9 mouse cellular contexts compared by ENCODE assay signal in the genomic region with DNA sequence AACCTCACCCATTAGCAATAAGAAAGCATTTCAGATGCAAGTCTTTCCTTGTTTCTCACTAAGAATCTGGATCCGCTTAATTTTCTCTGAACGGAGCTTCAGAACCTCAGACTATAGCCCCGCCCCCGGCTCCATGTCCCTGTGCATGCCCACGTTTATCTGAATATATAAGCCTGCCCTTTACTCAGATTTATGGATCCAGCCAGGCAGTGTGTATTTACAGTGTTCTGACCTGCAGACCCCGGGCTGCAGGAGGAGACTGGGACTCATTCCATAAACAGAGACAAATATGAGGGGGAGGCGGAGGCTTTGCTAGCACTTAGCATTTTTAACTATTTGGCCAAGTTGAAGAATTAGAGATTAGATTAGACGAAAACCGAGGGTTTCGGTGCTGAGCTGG.
DNase-seq lines count a peak whose midpoint lies in the region; ATAC-seq and TF ChIP-seq lines count a peak whose summit lies in the region.
"Had no signal": no experiment of that assay in that cellular context is flagged by ENCODE, and none has a peak within 500 bp of the region (broad histone marks: within the 10 kb centered on the region; RNA-seq: fewer than 3 reads in every experiment).

No protein-coding gene starts in this region.

- no peak overlapping the region for H3K27ac ChIP-seq in kidney, adult 2 months (ENCODE audit: insufficient read depth, low read depth, low read length)
- H3K27ac ChIP-seq in hindbrain, embryonic 15.5 days (replicated peaks) = peak overlapping the region; percentile 76
- peak overlapping the region; percentile 93 for H3K27ac ChIP-seq in kidney, embryonic 16.5 days (ENCODE audit: low read length)
- H3K27ac ChIP-seq in neural tube, embryonic 15.5 days (replicated peaks) = peak overlapping the region; percentile 84
- H3K27ac ChIP-seq: embryonic facial prominence, embryonic 12.5 days; limb, embryonic 12.5 days had no signal

- no peak overlapping the region for H3K4me2 ChIP-seq in hindbrain, embryonic 15.5 days
- H3K4me2 ChIP-seq in kidney, embryonic 16.5 days (replicated peaks; ENCODE audit: low read depth, low read length) = peak overlapping the region; percentile 17
- peak overlapping the region; percentile 26; the same call in 1 of the 2 replicates for H3K4me2 ChIP-seq in neural tube, embryonic 15.5 days
- H3K4me2 ChIP-seq: embryonic facial prominence, embryonic 12.5 days; limb, embryonic 12.5 days had no signal

- peak; percentile 42 for DNase-seq in kidney, adult 2 months
- DNase-seq in kidney, adult 9 months = no peak
- DNase-seq in right cerebral cortex, postnatal 25 days = no peak
- no peak for DNase-seq in spleen, adult 12 weeks (ENCODE audit: low spot score)

- H3K4me1 ChIP-seq in kidney, adult 2 months (ENCODE audit: control insufficient read depth, insufficient read depth, low read length) = no peaks in the 10 kb centered on the region
- peaks cover 48% of the 10 kb centered on the region for H3K4me1 ChIP-seq in hindbrain, embryonic 15.5 days (replicated peaks)
- peaks cover 38% of the 10 kb centered on the region for H3K4me1 ChIP-seq in kidney, embryonic 16.5 days (ENCODE audit: insufficient read depth, low read length)
- H3K4me1 ChIP-seq in neural tube, embryonic 15.5 days = peaks cover 49% of the 10 kb centered on the region

- H3K9ac ChIP-seq in hindbrain, embryonic 15.5 days = no peak overlapping the region
- 0 out of 2 replicates have a peak overlapping the region, but pooled peaks have one; percentile 15 for H3K9ac ChIP-seq in kidney, embryonic 16.5 days (replicated peaks; ENCODE audit: low read length)
- no peak overlapping the region for H3K9ac ChIP-seq in neural tube, embryonic 15.5 days (replicated peaks)
- H3K9ac ChIP-seq: embryonic facial prominence, embryonic 12.5 days; limb, embryonic 12.5 days had no signal

- H3K36me3 ChIP-seq in kidney, adult 2 months (ENCODE audit: control insufficient read depth, insufficient read depth, low read length) = no peaks in the 10 kb centered on the region
- H3K36me3 ChIP-seq in hindbrain, embryonic 15.5 days = no peaks in the 10 kb centered on the region
- no peaks in the 10 kb centered on the region for H3K36me3 ChIP-seq in kidney, embryonic 16.5 days (ENCODE audit: insufficient read depth, low read length)
- no peaks in the 10 kb centered on the region for H3K36me3 ChIP-seq in neural tube, embryonic 15.5 days
- H3K36me3 ChIP-seq: embryonic facial prominence, embryonic 12.5 days; limb, embryonic 12.5 days had no signal

- H3K4me3 ChIP-seq in kidney, adult 2 months (ENCODE audit: insufficient read depth, low read depth, low read length) = no peak overlapping the region
- no peak overlapping the region for H3K4me3 ChIP-seq in hindbrain, embryonic 15.5 days
- H3K4me3 ChIP-seq in kidney, embryonic 16.5 days (ENCODE audit: low read length) = no peak overlapping the region
- no peak overlapping the region for H3K4me3 ChIP-seq in neural tube, embryonic 15.5 days (replicated peaks)
- H3K4me3 ChIP-seq: embryonic facial prominence, embryonic 12.5 days; limb, embryonic 12.5 days had no signal

- no peaks in the 10 kb centered on the region for H3K9me3 ChIP-seq in hindbrain, embryonic 15.5 days
- H3K9me3 ChIP-seq in kidney, embryonic 16.5 days (ENCODE audit: low read length) = no peaks in the 10 kb centered on the region
- no peaks in the 10 kb centered on the region for H3K9me3 ChIP-seq in neural tube, embryonic 15.5 days (replicated peaks)
- H3K9me3 ChIP-seq: embryonic facial prominence, embryonic 12.5 days; limb, embryonic 12.5 days had no signal

- no peak for TF ChIP-seq CTCF in kidney, adult 2 months (conservative IDR thresholded peaks at IDR 0.05; ENCODE audit: insufficient read depth, insufficient read length, low read depth, low read length)

- peak; percentile 41; the same call in 1 of the 2 replicates for ATAC-seq in hindbrain, embryonic 15.5 days (ENCODE audit: low FRiP score, low read depth)
- peak; percentile 87 for ATAC-seq in kidney, embryonic 16.5 days (ENCODE audit: low FRiP score, low TSS enrichment)
- ATAC-seq in neural tube, embryonic 15.5 days (ENCODE audit: low FRiP score) = no peak

- TF ChIP-seq POLR2A in kidney, adult 2 months (IDR thresholded peaks at IDR 0.05; ENCODE audit: low read depth, low read length) = no peak

- WGBS in kidney, adult 2 months = 18% methylated on average over 10 of the region's 10 CpGs
- 41% methylated on average over 10 of the region's 10 CpGs for whole genome bisulfite sequencing in hindbrain, embryonic 15.5 days
- WGBS in kidney, embryonic 16.5 days = 23% methylated on average over 10 of the region's 10 CpGs
- WGBS in neural tube, embryonic 15.5 days = 25% methylated on average over 10 of the region's 10 CpGs

- H3K27me3 ChIP-seq in kidney, adult 2 months (replicated peaks; ENCODE audit: control insufficient read depth, insufficient read depth, low read length) = no peaks in the 10 kb centered on the region
- H3K27me3 ChIP-seq in hindbrain, embryonic 15.5 days = no peaks in the 10 kb centered on the region
- H3K27me3 ChIP-seq in kidney, embryonic 16.5 days (ENCODE audit: insufficient read depth, low read length) = no peaks in the 10 kb centered on the region
- no peaks in the 10 kb centered on the region for H3K27me3 ChIP-seq in neural tube, embryonic 15.5 days (replicated peaks)
- H3K27me3 ChIP-seq: embryonic facial prominence, embryonic 12.5 days had no signal
